Mouse (Mus musculus): Measurements from ENCODE around the gene Bex3. TPM values are rescaled to one million over a fixed set of nuclear protein-coding genes. Genes with fewer than 3 reads are reported as not detected.

The Bex3 gene
- polyA plus RNA-seq, 1 experiment from 2014 or later, result 430 TPM

DNA sequence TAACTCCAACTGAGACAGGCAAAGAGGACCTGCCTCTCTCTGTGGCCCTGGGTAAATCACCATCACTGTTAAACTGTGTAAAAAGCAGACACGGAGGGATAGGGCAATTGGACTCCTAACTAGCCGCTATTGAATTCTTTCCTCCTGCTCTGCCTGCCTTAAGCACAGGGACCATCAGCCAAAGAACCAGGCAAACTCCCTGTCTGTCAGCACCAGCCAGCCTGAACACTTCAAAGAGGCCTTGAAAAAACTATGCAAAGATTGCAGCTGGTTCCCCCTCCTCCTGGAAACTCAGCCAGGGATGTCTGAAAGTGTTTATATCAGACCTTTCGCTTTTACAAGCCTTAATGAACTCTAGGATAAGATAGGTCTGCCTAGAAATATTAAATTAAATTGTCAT lies 4.5 kb downstream of the Bex3 start:
- no peak overlapping the region for H3K9ac ChIP-seq (ENCODE audit: low read depth, low read length)
- H3K9me3 ChIP-seq (replicated peaks; ENCODE audit: low read length), result no peaks in the 10 kb centered on the region
- H3K27ac ChIP-seq, result no peak overlapping the region
- H3K27me3 ChIP-seq (ENCODE audit: insufficient read depth, low read length), result no peaks in the 10 kb centered on the region
- peak; percentile 35 for DNase-seq (ENCODE audit: low spot score)
- ATAC-seq (replicated peaks; ENCODE audit: low FRiP score, low read depth), result no peak
- H3K4me3 ChIP-seq (replicated peaks; ENCODE audit: low read depth, low read length), result no peak overlapping the region
- no peak for TF ChIP-seq CTCF (IDR thresholded peaks at IDR 0.05; ENCODE audit: low read depth)
- no peaks in the 10 kb centered on the region for H3K4me1 ChIP-seq (replicated peaks; ENCODE audit: insufficient read depth, low read length)
- no peak overlapping the region for H3K4me2 ChIP-seq (ENCODE audit: low read length)
- 26% methylated on average over 3 of the region's 3 CpGs for WGBS
- no peaks in the 10 kb centered on the region for H3K36me3 ChIP-seq (ENCODE audit: insufficient read depth, low read length)

DNA sequence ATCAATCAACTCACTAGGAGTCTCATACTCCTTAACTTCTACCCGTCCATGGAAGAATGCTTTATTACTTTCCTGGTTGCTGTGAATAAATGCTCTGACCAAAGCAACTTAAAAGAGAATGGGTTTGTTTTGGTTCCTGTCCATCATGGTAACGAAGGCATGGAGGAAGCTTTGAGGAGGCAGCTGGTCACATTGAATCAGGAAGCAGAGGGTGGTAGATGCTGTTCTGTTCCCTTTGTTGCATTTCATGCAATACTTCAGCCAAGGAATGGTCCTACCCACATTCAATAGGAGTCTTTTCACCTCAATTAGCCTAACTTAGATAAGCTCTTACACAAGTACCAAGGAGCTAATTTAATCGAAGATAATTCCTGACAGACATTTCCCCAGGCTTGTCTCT lies 5.3 kb downstream of the Bex3 start:
- WGBS, result 54% methylated on average over 3 of the region's 3 CpGs
- no peak for DNase-seq (ENCODE audit: low spot score)
- no peak for ATAC-seq (replicated peaks; ENCODE audit: low FRiP score, low read depth)
- Histone ChIP-seq H3K4me1 (replicated peaks; ENCODE audit: insufficient read depth, low read length) (no peaks in the 10 kb centered on the region), H3K4me2 (ENCODE audit: low read length) (no peak overlapping the region), H3K4me3 (replicated peaks; ENCODE audit: low read depth, low read length) (no peak overlapping the region), H3K9me3 (replicated peaks; ENCODE audit: low read length) (no peaks in the 10 kb centered on the region), H3K36me3 (ENCODE audit: insufficient read depth, low read length) (no peaks in the 10 kb centered on the region), H3K27ac (no peak overlapping the region), H3K27me3 (ENCODE audit: insufficient read depth, low read length) (no peaks in the 10 kb centered on the region), H3K9ac (ENCODE audit: low read depth, low read length) (no peak overlapping the region)
- no peak for TF ChIP-seq CTCF (IDR thresholded peaks at IDR 0.05; ENCODE audit: low read depth)

DNA sequence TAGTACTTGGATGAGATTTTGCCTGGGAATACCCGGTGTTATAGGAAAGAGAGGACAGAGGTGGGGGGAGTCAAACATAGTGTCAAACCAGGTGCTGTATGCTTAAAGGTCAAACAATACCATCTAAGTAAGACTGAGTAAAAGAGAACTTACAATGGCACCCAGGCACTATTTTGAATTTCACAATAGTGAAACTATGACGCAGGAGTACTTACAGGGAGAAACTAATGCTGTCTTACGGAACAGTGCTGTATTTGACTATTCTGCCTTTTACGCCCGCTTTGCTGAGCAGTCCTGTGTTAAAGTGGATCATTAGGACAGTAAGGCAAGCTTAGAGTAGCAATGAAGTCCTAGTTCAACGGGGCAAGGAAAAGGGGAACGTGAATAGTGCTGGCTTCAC lies 7.5 kb downstream of the Bex3 start:
- no peaks in the 10 kb centered on the region for H3K27me3 ChIP-seq (ENCODE audit: insufficient read depth, low read length)
- H3K36me3 ChIP-seq (ENCODE audit: insufficient read depth, low read length), result no peaks in the 10 kb centered on the region
- no peak overlapping the region for H3K4me3 ChIP-seq (replicated peaks; ENCODE audit: low read depth, low read length)
- H3K9me3 ChIP-seq (replicated peaks; ENCODE audit: low read length), result no peaks in the 10 kb centered on the region
- no peak overlapping the region for H3K4me2 ChIP-seq (ENCODE audit: low read length)
- DNase-seq (ENCODE audit: low spot score) (no peak), ATAC-seq (replicated peaks; ENCODE audit: low FRiP score, low read depth) (no peak)
- no peaks in the 10 kb centered on the region for H3K4me1 ChIP-seq (replicated peaks; ENCODE audit: insufficient read depth, low read length)
- WGBS, result 81% methylated on average over 7 of the region's 7 CpGs
- no peak overlapping the region for H3K27ac ChIP-seq
- H3K9ac ChIP-seq (ENCODE audit: low read depth, low read length), result no peak overlapping the region
- no peak for TF ChIP-seq CTCF (IDR thresholded peaks at IDR 0.05; ENCODE audit: low read depth)

DNA sequence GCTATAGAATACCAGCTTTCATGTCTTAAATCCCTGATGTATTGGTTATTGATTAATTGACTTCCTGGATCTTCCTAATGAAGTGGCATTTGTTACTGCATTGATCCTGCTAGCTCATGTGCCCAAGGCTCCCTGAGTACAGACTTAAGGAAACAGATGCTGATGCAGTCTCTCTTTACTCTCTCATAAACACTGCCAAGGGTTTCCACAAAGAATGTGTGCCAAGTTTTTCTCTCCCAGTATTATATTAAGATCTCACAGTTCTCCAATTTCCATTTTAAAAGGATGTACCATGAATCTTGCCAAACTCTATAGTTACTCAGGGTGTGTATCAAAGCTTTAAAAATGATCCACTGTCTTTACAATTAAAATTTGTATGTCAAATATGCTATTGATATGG lies 8.3 kb downstream of the Bex3 start:
- H3K27ac ChIP-seq, result no peak overlapping the region
- H3K9me3 ChIP-seq (replicated peaks; ENCODE audit: low read length), result no peaks in the 10 kb centered on the region
- DNase-seq (ENCODE audit: low spot score), result no peak
- no peak overlapping the region for H3K4me2 ChIP-seq (ENCODE audit: low read length)
- no peak for ATAC-seq (replicated peaks; ENCODE audit: low FRiP score, low read depth)
- no peak overlapping the region for H3K9ac ChIP-seq (ENCODE audit: low read depth, low read length)
- no peaks in the 10 kb centered on the region for H3K36me3 ChIP-seq (ENCODE audit: insufficient read depth, low read length)
- no peaks in the 10 kb centered on the region for H3K4me1 ChIP-seq (replicated peaks; ENCODE audit: insufficient read depth, low read length)
- H3K27me3 ChIP-seq (ENCODE audit: insufficient read depth, low read length), result no peaks in the 10 kb centered on the region
- H3K4me3 ChIP-seq (replicated peaks; ENCODE audit: low read depth, low read length), result no peak overlapping the region
- TF ChIP-seq CTCF (IDR thresholded peaks at IDR 0.05; ENCODE audit: low read depth), result no peak

DNA sequence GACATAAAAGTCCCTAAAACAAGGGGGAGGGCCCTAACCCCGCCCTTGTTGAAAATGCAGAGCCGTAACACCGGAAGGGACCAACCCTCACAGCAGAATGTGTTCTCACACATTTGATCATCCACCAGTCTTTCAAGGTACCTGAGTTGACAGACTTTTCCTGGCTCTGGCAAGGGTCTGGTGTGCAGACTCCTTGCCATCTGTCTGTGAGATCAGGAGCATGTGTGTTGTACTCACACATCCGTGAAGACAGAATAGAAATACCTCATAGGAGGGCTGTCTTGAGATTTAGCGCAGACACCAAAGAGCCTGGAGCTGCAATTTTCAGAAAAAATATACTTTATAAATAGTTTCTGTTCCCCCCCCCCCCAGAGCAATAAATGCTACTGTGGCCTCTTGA lies 9.4 kb downstream of the Bex3 start:
- DNase-seq (ENCODE audit: low spot score) (no peak), ATAC-seq (replicated peaks; ENCODE audit: low FRiP score, low read depth) (no peak)
- H3K4me2 ChIP-seq (ENCODE audit: low read length), result no peak overlapping the region
- H3K27ac ChIP-seq, result no peak overlapping the region
- H3K9me3 ChIP-seq (replicated peaks; ENCODE audit: low read length), result no peaks in the 10 kb centered on the region
- TF ChIP-seq CTCF (IDR thresholded peaks at IDR 0.05; ENCODE audit: low read depth), result no peak
- H3K9ac ChIP-seq (ENCODE audit: low read depth, low read length), result no peak overlapping the region
- no peaks in the 10 kb centered on the region for H3K4me1 ChIP-seq (replicated peaks; ENCODE audit: insufficient read depth, low read length)
- H3K36me3 ChIP-seq (ENCODE audit: insufficient read depth, low read length), result no peaks in the 10 kb centered on the region
- WGBS, result 78% methylated on average over 5 of the region's 5 CpGs
- H3K27me3 ChIP-seq (ENCODE audit: insufficient read depth, low read length), result no peaks in the 10 kb centered on the region
- no peak overlapping the region for H3K4me3 ChIP-seq (replicated peaks; ENCODE audit: low read depth, low read length)

DNA sequence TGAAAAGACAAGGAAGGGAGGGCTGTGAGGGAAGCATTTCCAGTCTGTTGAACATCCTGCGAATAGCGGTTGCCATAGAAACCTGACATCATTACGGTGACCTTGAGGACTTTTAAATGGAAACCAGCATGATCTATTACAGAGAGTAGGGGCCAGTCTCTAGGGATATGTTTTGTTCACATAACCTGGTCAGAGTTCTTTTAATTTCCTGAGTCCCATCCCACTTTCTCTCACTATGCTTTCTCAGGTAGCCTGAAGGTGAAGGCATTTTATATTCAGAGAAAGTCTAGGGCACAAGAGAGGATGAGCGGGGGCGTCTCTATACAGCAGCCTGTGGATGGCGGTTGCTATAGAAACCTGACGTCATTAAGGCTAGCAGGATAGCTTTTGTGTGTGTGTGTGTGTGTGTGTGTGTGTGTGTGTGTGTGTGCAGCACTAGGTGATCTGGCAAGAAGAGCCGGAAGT lies 20.8 kb downstream of the Bex3 start:
- no peaks in the 10 kb centered on the region for H3K9me3 ChIP-seq (replicated peaks; ENCODE audit: low read length)
- H3K4me3 ChIP-seq (replicated peaks; ENCODE audit: low read depth, low read length), result no peak overlapping the region
- no peaks in the 10 kb centered on the region for H3K27me3 ChIP-seq (ENCODE audit: insufficient read depth, low read length)
- no peaks in the 10 kb centered on the region for H3K4me1 ChIP-seq (replicated peaks; ENCODE audit: insufficient read depth, low read length)
- WGBS, result 27% methylated on average over 8 of the region's 8 CpGs
- H3K9ac ChIP-seq (ENCODE audit: low read depth, low read length), result no peak overlapping the region
- H3K36me3 ChIP-seq (ENCODE audit: insufficient read depth, low read length), result no peaks in the 10 kb centered on the region
- ATAC-seq (replicated peaks; ENCODE audit: low FRiP score, low read depth), result peak; percentile 66; the same call in 1 of the 2 replicates
- H3K27ac ChIP-seq, result no peak overlapping the region
- DNase-seq (ENCODE audit: low spot score), result peak; percentile 24
- H3K4me2 ChIP-seq (ENCODE audit: low read length), result no peak overlapping the region
- no peak for TF ChIP-seq CTCF (IDR thresholded peaks at IDR 0.05; ENCODE audit: low read depth)

DNA sequence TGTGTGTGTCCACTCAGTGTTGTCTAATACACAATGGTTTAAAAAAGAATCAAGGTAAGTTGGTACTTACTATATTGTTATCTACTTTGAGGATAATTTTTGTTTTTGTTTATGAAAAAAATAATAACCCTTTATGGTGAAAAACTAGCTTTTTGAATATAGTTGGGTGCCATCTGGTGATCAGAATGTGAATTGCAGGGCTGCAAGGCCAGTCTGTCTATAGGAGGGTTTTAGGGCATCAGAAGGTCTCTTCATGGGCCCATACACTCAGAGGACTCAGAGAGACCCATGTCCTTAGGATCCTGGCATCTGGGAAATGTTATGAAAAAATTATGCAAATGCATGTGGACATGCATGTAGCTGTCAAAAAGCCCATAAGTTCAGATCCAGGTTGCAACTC lies 34.2 kb downstream of the Bex3 start:
- peak; percentile 62 for TF ChIP-seq CTCF (IDR thresholded peaks at IDR 0.05; ENCODE audit: low read depth)
- peak; percentile 40 for DNase-seq (ENCODE audit: low spot score)
- Histone ChIP-seq H3K4me3 (replicated peaks; ENCODE audit: low read depth, low read length) (no peak overlapping the region), H3K27me3 (ENCODE audit: insufficient read depth, low read length) (no peaks in the 10 kb centered on the region), H3K9ac (ENCODE audit: low read depth, low read length) (no peak overlapping the region), H3K36me3 (ENCODE audit: insufficient read depth, low read length) (no peaks in the 10 kb centered on the region), H3K4me1 (replicated peaks; ENCODE audit: insufficient read depth, low read length) (no peaks in the 10 kb centered on the region), H3K9me3 (replicated peaks; ENCODE audit: low read length) (no peaks in the 10 kb centered on the region), H3K27ac (no peak overlapping the region), H3K4me2 (ENCODE audit: low read length) (no peak overlapping the region)
- ATAC-seq (replicated peaks; ENCODE audit: low FRiP score, low read depth), result no peak

Data from kidney, postnatal 0 days (tissue).